Mouse (Mus musculus) heart, postnatal 10 days (tissue): Measurements from ENCODE around the gene Prpf8. TPM values are rescaled to one million over a fixed set of nuclear protein-coding genes. Genes with fewer than 3 reads are reported as not detected.

Experiments used
- DNase-seq, 2 experiments: peaks; one replicate each; pipeline ENCODE4 v3.0.0; 2021
- intact Hi-C: fragments of 180-260 bp; cut with DNase I; formaldehyde crosslinking; loops from one replicate; pipeline ENCODE4 v1.15.1; 2025
- total RNA-seq, 2 experiments: library from RNA; stranded (reverse); gene quantifications; 2 replicates each; pipeline ENCODE4 v1.2.3; 2021

Gene Prpf8
- total RNA-seq, 2 experiments from 2014 or later: 103 to 109 TPM

DNA sequence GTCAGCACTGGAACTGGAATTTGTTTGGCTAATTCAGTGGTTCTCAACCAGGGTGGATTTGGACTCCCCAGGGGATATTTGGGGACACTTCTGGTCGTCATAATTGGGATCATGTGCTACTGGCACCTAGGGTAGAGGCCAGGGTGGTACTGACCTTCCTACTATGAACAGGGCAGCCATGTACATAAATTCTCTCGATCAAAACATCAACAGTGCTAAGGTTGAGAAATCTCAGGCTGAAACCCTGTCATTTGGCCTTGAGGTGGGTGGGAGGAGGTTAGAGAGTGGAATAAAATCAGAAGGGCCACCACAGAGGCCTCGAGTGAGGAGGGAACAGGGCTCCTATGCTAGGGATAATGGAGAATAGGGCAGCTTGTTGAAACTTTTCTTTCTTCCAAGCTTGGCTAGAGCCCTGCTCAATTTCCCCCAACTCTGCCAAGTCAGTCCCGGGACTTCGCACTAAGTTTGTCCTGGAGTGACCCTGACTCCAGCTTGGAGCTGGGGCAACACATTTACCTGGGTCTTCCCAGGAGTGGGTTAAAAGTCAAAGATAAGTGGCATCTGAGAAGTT lies 27.4 kb upstream of the Prpf8 start:
- peak; percentile 74 to 75 for DNase-seq
- intact Hi-C loops: loop anchor here (2.0 kb wide), 1 partner anchor 56 kb away; no protein-coding TSS in a partner anchor

DNA sequence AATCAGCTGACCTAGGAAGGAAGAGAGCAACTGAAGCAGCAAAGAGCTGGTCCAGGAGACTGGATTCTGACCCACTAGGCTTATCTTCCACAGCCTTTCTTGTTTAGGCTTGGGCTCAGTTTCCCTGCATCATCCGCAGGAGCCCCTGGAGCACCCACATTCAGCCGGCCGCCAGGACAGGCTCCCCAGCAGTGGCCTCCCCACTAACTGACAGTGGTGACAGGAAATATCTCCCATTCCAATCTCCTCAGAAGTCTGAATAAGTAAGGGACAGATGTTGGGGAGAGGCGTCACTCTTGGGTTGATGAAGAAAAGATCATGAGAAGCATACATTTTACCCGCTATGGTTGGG lies 26.9 kb upstream of the Prpf8 start:
- intact Hi-C loops: loop anchor here (2.0 to 10.0 kb wide), 2 partner anchors 57 to 285 kb away; partner anchors contain the start of gene Ovca2
- no peak for DNase-seq

DNA sequence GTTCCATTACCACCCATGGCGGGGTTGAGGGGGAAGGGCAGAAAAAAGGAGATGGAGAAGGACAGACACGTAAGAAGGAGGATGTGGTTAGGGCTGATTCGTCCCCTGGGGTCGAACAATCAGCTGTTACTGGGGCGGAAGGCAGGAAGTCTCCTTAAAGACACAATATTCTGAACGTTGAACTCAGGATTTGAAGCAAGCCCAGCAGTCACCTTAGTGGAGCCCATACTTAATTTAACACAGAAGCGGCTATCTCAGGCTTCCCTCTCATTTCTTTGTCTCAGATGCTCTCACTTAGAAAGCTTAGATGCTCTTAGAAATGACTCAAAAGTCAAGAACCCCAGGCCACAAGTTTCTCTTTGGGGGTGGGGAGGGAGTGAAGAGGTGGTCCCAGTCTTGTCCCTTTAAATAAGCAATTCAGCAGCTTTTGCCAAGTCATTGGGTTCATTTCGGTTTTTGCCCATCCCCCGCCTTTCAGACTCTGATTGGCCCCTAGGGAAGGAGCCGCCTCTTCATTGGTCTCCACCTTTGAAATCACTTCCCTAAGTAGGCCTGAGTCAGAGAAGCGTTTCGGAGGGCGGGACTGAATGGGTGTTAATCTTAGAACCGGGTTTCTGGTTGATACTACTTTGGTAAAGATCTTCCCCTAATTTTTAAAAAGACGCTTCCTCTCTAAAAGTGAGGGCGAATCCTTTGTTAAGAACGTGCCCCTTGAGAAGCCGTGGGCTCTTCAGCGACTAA lies 26.3 kb upstream of the Prpf8 start:
- intact Hi-C loops: loop anchor here (10.0 kb wide), 1 partner anchor 285 kb away; the partner anchor contains the start of gene Ovca2
- DNase-seq: peak; percentile 94 to 95

DNA sequence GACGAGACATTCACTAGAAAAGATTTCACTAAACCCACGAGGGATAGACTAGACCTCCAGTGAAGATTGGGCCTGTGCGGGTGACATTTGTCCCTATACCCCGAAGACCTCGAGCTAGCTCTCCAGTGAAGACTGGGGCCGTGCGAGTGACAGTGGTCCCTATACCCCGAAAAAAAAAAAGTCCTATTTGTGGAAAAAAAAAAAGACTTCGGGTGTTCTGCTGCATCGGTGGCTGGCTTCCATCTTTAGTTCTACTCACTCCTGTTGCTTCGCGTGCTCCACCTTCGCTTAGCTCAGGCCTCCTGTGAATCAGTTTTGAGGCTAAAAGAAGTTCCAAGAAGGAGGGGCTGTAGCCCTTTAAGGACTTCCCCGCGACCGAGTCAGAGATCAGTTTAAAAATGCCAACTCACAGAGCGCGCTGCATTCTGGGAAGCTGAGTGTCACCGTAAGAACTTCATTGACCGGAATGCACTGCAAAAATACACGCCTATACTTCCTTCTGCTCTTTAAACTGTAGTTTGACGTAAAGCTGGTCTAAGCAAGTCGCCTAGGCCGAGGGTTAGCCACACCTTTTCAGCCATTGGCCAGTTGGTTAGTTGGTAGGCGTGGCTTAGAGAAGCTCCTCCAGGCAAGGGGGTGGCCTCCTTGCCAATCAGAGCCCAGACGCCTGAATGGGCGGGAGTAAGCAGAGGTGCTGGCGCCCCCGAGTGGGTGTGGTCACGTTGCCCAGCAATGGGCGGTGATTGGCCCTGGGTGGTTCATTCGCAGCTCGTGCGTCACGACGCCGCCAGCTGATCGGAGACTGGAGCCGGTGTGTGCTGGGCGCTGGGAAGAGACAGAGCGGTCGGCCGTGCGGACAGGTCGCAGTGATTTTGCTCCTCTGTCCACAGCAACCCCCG lies 25.5 kb upstream of the Prpf8 start, which contains the start of gene Tlcd2:
Gene Tlcd2 (plus strand): TSS at position 872 of the 899 bp plus-strand sequence.
- intact Hi-C loops: loop anchor here (10.0 kb wide), 1 partner anchor 286 kb away; the partner anchor contains the start of gene Ovca2
- peak; percentile 100 for DNase-seq

- DNase-seq: no peak
- intact Hi-C loops: loop anchor here (10.0 kb wide), 1 partner anchor 287 kb away; the partner anchor contains the start of gene Ovca2
These were observed 24.8 kb upstream of the Prpf8 start for GRCm38 (mm10) chr11:75461743-75462252.

- intact Hi-C loops: loop anchor here (10.0 kb wide), 1 partner anchor 288 kb away; the partner anchor contains the start of gene Ovca2
- peak; percentile 93 to 94 for DNase-seq
These were observed 24.3 kb upstream of the Prpf8 start for GRCm38 (mm10) chr11:75462253-75462783.

GRCm38 (mm10) chr11:75462865-75463336 lies 23.7 kb upstream of the Prpf8 start:
- peak; percentile 97 for DNase-seq
- intact Hi-C loops: loop anchor here (10.0 kb wide), 1 partner anchor 288 kb away; the partner anchor contains the start of gene Ovca2

DNA sequence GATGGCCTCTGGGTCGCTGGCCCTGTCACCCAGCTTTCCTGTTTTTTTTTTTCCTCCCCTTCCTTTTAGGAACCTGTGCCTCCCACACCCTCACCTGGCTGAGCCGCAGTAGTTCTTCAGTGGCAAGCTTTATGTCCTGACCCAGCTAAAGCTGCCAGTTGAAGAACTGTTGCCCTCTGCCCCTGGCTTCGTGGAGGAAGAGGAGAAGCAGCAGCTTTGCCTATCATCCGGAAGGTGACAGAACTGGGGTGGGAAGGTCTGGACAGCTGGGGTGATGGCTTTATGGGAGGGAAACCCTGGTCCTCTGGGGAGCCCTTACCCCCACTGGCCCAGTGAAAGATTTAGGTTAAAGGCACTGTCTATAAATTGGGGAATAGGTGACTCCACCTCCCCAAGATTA lies 23.0 kb upstream of the Prpf8 start:
- intact Hi-C loops: loop anchor here (10.0 kb wide), 1 partner anchor 289 kb away; the partner anchor contains the start of gene Ovca2
- DNase-seq: no peak

DNA sequence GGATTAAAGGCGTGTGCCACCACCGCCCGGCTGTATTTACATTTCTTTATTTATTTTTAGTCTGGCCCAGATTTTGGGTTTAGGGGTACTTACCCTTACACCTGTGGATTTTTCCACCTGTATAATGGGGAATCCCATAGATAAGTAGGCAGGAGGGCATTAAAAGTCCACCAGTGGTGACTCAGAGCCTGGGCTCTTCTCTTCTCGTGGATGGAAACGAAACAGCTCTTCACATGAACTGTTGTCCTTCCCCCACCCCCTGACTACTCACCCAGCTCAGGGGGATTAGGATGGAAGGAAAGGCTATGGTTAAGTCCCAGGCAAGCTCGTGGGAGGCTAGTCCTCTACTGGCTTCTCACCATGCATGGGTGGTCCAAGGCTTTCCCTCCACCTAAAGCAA lies 22.2 kb upstream of the Prpf8 start:
- DNase-seq: no peak
- intact Hi-C loops: loop anchor here (10.0 kb wide), 1 partner anchor 290 kb away; the partner anchor contains the start of gene Ovca2

DNA sequence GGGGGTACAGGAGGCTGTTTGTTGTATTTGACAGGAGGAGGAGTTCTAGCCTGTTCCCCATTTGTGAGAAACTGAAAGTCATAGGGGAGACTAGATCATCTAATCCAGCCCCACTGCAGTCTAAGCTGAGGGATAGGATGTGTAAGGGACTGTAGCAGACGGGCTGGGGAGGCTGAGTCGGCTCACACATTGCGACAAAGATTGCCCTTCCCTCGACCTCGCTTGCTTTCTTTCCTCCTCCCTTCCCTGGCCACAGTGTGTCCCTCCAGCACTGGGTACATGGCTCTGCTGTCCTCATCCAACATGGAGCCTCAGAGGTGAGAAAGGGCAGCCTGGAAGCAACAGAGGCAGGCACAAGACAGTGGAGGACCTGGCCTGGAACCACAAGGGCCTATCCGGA lies 21.6 kb upstream of the Prpf8 start:
- no peak for DNase-seq
- intact Hi-C loops: loop anchor here (10.0 kb wide), 1 partner anchor 290 kb away; the partner anchor contains the start of gene Ovca2

GRCm38 (mm10) chr11:75466731-75467505 lies 19.7 kb upstream of the Prpf8 start:
- DNase-seq: peak in 1 of 2 experiments; percentile 48
- intact Hi-C loops: loop anchor here (10.0 kb wide), 1 partner anchor 292 kb away; the partner anchor contains the start of gene Ovca2

GRCm38 (mm10) chr11:75467512-75468215 lies 19.0 kb upstream of the Prpf8 start:
- intact Hi-C loops: loop anchor here (1.0 to 10.0 kb wide), 3 partner anchors 19 to 293 kb away; partner anchors contain the start of genes Ovca2 and Prpf8
- peak; percentile 84 to 90 for DNase-seq

DNA sequence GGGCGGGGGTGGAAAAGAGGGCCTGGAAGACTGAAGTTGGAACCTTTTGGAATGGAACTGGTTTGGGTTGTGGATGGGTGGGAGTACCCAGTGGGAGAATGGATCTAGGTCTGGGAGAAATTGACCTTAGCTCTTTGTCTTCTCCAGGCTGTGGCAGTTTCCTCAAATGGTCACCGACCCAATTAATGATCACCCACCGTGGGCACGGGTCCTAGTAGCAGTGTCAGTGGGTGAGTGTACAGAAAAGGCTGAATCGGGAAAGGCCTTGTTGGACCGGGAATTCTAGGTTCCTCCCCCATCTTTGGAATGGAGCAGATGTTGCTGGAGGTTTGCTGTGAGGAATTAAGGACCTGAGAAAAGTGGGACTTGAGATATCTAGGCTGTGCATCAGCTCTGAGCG lies 18.2 kb upstream of the Prpf8 start:
- intact Hi-C loops: loop anchor here (1.0 to 10.0 kb wide), 3 partner anchors 18 to 294 kb away; partner anchors contain the start of genes Ovca2 and Prpf8

DNA sequence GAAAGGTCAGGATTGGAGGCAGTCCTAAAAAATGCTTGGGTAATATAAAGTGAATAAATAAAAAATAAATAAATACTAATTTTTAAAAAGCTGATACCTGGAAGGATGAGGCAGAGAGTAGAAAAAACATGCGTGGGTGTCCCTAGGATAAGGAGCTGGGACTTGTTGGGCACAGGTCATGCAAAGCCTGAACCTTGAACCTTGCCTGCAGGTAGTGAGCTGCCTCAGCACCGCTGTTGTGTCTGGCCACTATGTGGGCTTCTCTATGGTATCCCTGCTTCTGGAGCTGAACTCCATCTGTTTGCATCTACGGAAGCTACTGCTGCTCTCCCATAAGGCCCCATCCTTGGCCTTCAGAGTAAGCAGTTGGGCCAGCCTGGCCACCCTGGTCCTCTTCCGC lies 17.4 kb upstream of the Prpf8 start:
- no peak for DNase-seq
- intact Hi-C loops: loop anchor here (2.0 to 10.0 kb wide), 2 partner anchors 40 to 294 kb away; partner anchors contain the start of gene Ovca2

More for the DNA sequence above, 18.2 kb upstream of the Prpf8 start:
- DNase-seq: no peak

DNA sequence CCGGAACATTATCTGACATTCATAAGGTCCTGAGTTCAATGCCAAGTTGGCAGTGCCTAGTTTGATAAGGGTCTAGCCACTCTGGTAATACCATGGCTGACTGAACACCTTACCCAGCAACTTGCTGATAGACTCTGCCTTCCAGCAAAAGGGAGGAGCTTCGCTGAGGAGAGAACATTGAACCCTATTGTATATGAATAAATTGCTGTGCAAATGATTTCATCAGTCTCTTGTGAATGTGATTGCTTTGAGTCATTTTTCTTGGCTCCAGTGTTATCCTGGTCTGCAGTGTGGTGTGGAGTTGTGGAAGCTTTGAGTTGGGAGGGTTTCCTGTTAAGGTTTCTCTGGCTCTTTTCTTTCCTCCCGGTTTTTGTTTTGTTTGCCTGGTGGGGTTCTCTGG lies 15.9 kb upstream of the Prpf8 start:
- intact Hi-C loops: no loop called here
- no peak for DNase-seq

DNA sequence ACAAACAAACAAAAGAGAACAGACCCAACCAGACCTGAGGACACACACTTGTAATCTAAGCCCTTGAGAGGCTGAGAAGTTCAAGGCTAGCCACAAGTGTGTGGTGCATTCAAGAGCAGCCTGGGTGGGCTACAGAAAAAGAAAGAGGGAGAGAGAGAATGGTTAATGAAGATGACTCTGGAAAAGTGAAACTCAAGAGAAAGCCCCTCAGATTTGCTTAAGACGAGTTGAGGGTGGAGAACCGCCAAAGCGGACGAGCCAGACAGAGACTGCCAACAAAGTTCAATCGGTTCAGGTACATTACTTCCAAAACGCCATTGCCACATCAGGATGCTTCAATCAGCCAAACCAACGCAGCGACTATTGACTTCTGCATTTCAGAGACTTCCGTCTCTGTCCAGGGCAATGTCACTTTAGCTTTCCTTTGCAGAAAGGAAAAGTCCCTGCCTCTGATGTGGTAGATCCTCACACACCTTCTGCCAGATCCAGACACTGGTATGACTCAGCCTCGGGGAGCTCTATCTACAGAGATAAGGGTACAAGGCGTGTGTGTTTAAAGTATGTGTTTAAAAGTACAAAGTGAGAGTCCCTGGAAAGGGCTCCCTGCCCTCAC lies 14.0 kb upstream of the Prpf8 start:
- intact Hi-C loops: no loop called here
- DNase-seq: no peak

GRCm38 (mm10) chr11:75473376-75473775 lies 13.2 kb upstream of the Prpf8 start:
- DNase-seq: no peak
- intact Hi-C loops: no loop called here

DNA sequence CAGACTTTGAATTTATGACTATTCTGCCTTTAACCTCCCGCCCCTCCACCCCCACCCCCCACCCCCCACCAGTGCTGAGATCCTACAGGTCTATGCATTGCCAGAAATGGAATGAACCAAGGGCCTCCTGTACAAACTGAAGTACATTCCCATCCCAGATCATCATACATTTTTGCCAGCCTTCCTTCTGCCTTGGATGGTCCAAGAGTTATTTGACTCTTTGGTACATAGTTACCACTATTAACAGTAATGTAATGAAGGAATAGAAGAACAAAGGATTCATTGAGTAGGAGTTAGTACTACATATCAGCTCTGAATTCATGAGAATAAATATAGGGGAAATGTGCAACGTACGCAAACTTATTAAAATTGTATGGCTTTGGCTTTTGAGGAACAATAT lies 424 bp upstream of the Prpf8 start:
- intact Hi-C loops: loop anchor here (1.0 kb wide), 1 partner anchor 18 kb away; no protein-coding TSS in a partner anchor
- DNase-seq: no peak
